Mouse (Mus musculus) neural tube, embryonic 14.5 days (tissue): Measurements from ENCODE around the gene Nmnat1. TPM values are rescaled to one million over a fixed set of nuclear protein-coding genes. Genes with fewer than 3 reads are reported as not detected.

Experiments used
- polyA plus RNA-seq: library from polyadenylated mRNA; unstranded; fragments of >200 nt; fragmentation: Nextera tagmentation; extraction: Ambion mirVana; gene quantifications from 2 replicates; pipeline ENCODE4 v1.2.1, GENCODE M21; 2014

Nmnat1 gene
- polyA plus RNA-seq, 1 experiment from 2014 or later = 9.2 TPM

Other genes with a start within 250 kb of the Nmnat1 start
- gene Kif1b, start 177.5 kb downstream of the Nmnat1 start, polyA plus RNA-seq = 174 and 224 TPM in 2 replicates
- gene Ube4b, start 58.5 kb downstream of the Nmnat1 start, polyA plus RNA-seq = 55.3 and 61.8 TPM in 2 replicates
- gene Rbp7, start 30.2 kb downstream of the Nmnat1 start, polyA plus RNA-seq = not detected in 2 replicates
- gene Tmem274, start 7.8 kb downstream of the Nmnat1 start, polyA plus RNA-seq = not detected in 2 replicates
- gene Lzic, start within 50 bp of the Nmnat1 start, polyA plus RNA-seq = 36.3 and 46.5 TPM in 2 replicates
- gene Ctnnbip1, start 33.0 kb upstream of the Nmnat1 start, polyA plus RNA-seq = 93.2 and 98.0 TPM in 2 replicates
- gene Clstn1, start 101.3 kb upstream of the Nmnat1 start, polyA plus RNA-seq = 107 and 139 TPM in 2 replicates
- 16.5 and 19.7 TPM in 2 replicates for gene Pik3cd, start 217.4 kb upstream of the Nmnat1 start, polyA plus RNA-seq